ENCODE assay signal across 18 mouse cellular contexts in the genomic region with DNA sequence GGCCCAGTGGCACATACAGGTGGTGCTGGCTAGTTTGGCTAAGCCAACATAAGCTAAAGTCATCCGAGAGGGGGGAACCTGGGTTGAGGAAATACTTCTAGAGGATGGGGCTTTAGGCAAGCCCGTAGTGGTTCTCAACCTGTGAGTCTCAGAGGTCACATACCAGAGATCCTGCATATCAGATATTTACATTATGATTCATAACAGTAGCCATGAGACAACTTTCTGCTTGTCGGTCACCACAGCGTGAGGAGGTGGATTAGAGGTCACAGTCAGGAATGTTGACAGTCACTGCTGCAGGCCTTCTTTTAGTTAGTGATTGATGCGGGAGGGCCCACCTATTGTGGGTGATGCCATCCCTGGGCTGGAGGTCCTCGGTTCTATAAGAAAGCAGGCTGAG.
"Had no signal": no experiment of that assay in that cellular context is flagged by ENCODE, and none has a peak within 500 bp of the region (broad histone marks: within the 10 kb centered on the region; RNA-seq: fewer than 3 reads in every experiment).

No protein-coding gene starts in this region.

- H3K27me3 ChIP-seq: liver, embryonic 13.5 days; liver, embryonic 15.5 days; lung, embryonic 15.5 days; midbrain, embryonic 13.5 days; midbrain, embryonic 15.5 days; neural tube, embryonic 12.5 days had no signal

- H3K27ac ChIP-seq: liver, embryonic 13.5 days; liver, embryonic 15.5 days; lung, embryonic 15.5 days; macrophage; midbrain, embryonic 13.5 days; midbrain, embryonic 15.5 days; neural tube, embryonic 12.5 days had no signal

- H3K4me1 ChIP-seq: liver, embryonic 13.5 days; liver, embryonic 15.5 days; megakaryocyte, embryonic 14.5 days; midbrain, embryonic 13.5 days; midbrain, embryonic 15.5 days had no signal

- H3K36me3 ChIP-seq: liver, embryonic 13.5 days; liver, embryonic 15.5 days; lung, embryonic 15.5 days; midbrain, embryonic 13.5 days; midbrain, embryonic 15.5 days; neural tube, embryonic 12.5 days had no signal

- H3K9me3 ChIP-seq: liver, embryonic 13.5 days; liver, embryonic 15.5 days; lung, embryonic 15.5 days; midbrain, embryonic 13.5 days; midbrain, embryonic 15.5 days; neural tube, embryonic 12.5 days had no signal

- DNase-seq: liver, embryonic 13.5 days; liver, postnatal 0 days; lung, adult 2 months; lung, postnatal 10 days; right cerebral cortex, postnatal 25 days; right cerebral cortex, postnatal 4 days; spleen, adult 18-20 months; thymus, adult 2 months; thymus, postnatal 25 days; thymus, postnatal 4 days had no signal

- H3K4me2 ChIP-seq: liver, embryonic 13.5 days; liver, embryonic 15.5 days; lung, embryonic 15.5 days; midbrain, embryonic 11.5 days; midbrain, embryonic 13.5 days; midbrain, embryonic 15.5 days; neural tube, embryonic 12.5 days had no signal

- ATAC-seq: midbrain, embryonic 13.5 days; midbrain, embryonic 15.5 days had no signal

- H3K4me3 ChIP-seq: liver, embryonic 13.5 days; liver, embryonic 15.5 days; lung, embryonic 15.5 days; megakaryocyte, embryonic 14.5 days; midbrain, embryonic 13.5 days; midbrain, embryonic 15.5 days; neural tube, embryonic 12.5 days had no signal

- H3K9ac ChIP-seq: liver, embryonic 13.5 days; liver, embryonic 15.5 days; liver, postnatal 0 days; lung, embryonic 15.5 days; midbrain, embryonic 13.5 days; midbrain, embryonic 15.5 days; neural tube, embryonic 12.5 days had no signal
